Mouse (Mus musculus) lung, postnatal 4 days (tissue): Measurements from ENCODE around the gene Pde8b.

Experiments
- DNase-seq, 2 experiments: peaks; one replicate each; pipeline ENCODE4 v3.0.0; 2021

Gene Pde8b

GRCm38 (mm10) chr13:95249511-95250456, at the start of gene Pde8b:
Pde8b (minus strand) TSS chr13:95250336.
- DNase-seq, result peak; percentile 14 to 27

- no peak for DNase-seq
Observed at GRCm38 (mm10) chr13:95291983-95292382, 41.8 kb upstream of the Pde8b start.

DNA sequence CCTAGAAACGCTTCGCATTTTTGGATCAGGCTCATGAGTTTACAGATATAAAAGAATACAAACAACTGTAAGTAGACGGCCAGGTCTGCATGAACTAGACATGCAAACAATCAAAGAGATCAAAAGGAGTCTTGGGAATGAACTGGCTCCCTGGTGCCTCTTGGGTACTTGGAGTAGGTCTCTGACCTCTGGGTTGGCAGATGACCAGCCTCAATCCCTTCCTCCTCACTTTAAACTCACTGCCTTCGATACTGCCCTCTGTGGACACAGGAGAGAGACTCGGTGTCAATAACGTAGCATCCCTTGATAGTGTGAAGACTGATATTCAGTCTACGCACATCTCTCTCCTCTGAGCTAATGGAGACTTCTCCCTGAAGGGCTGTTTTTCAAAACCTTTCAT, 37.9 kb upstream of the Pde8b start:
- no peak for DNase-seq

- DNase-seq, result peak; percentile 80 to 84
Observed at GRCm38 (mm10) chr13:95286989-95287388, 36.9 kb upstream of the Pde8b start.

DNA sequence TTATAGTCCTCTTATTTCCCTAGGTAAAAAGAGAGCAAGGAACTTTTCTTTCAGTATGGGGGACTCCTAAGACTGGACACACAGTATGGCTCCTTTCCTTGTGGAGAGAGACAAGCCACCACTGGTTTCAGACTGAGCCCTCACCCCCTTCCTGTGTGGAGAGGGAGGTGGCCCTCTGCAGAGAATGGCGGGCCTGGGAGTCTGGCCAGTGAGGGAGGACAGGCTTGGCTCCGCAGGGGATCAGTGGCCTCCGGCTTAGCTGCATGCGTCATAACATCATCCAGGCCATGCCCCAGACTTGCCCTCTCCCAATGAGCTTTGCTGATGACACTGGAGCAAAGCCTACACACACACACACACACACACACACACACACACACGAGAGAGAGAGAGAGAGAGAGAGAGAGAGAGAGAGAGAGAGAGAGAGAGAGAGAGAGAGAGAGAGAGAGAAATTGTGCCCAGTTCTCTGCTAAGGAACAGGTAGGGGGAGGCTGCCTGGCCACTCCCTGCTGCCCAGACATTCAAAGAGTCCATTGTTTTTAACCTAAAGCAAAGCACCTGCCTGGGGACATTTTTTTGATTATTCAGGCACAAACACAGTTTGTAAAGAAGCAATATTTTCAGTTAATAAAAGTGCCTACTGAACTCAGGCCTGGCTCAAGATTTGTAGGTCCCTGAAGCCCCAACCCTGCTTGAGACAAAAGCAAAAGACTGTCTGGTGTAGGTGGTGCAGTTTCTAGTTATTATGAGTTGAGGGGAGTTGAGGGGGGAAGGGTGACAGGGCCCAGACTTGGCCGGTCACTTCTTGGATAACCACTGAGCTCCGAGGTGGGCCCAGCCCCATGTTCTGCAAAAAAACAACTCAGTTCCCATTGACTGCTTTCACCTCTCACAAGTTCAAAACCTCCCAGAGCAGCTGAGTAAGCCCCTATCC, 31.9 kb upstream of the Pde8b start:
- peak; percentile 26 to 45 for DNase-seq

DNA sequence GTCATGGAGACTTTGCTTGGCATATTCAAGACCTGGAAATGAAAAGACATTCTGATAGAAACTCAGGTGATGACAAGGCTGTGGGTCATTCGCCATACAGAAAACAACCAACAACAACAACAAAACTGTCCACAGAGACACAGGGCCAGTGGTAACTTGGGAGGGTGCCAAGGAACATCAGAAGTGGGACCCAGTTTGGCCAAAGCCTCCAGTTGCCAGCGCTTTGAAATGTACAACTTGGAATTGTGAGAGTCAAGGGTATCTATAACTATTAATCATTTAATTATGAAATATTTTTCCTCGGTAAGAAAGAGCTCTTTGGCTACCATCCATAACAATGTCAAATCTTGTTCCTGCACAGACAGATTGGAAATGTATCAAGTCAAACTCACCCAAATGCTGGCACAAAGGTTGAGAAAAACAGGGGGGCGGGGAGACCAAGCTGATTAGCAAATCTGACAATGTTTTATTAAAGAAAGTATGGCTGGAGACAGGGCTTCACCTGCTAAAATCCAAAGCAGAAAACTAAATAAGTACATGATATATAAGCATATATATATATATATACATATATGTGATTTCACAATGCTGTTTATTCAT, 28.4 kb upstream of the Pde8b start:
- DNase-seq, result no peak

GRCm38 (mm10) chr13:95264691-95265090, 14.6 kb upstream of the Pde8b start:
- no peak for DNase-seq

GRCm38 (mm10) chr13:95260886-95261789, 11.0 kb upstream of the Pde8b start:
- peak; percentile 17 to 27 for DNase-seq

DNA sequence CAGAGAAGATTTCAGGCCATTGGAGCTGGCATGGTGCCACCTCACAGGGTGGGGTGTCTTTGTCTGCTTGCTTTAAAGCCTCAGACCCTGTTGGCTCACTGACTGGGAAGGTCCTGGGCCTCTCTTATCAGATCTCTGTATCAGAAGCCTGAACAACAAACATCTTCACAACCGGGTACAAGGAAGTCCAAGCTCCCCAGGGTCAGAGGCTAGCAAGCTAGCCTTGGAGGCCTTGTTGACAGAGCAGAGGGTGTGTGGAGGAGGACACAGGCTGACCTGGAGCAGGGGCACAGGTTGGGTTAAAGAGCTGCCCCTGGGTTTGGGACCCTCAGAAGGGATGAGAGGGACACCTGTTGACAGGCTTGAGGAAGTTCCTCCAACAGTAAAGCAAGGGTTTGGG, 10.3 kb upstream of the Pde8b start:
- DNase-seq, result peak; percentile 13 to 39

GRCm38 (mm10) chr13:95257083-95257482, 6.9 kb upstream of the Pde8b start:
- no peak for DNase-seq

- no peak for DNase-seq
Observed at GRCm38 (mm10) chr13:95255083-95255482, 4.9 kb upstream of the Pde8b start.

DNA sequence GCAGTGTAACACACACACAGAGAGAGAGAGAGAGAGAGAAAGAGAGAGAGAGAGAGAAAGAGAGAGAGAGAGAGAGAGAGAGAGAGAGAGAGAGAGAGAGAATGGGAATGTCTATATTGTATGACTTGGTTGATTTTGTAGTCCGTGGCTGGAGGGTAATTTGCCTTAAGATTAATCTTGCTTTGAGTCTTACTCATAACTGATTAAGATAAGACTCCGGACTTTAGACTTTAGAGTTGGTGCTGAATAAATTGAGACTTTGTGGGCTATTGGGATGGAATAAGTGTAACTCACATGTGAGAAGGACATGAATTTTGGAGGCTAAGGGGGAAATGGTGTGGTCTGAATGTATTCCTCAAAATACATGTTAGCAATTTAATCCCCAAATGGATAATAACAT, 7.1 kb downstream of the Pde8b start:
- no peak for DNase-seq

GRCm38 (mm10) chr13:95237488-95237887, 12.6 kb downstream of the Pde8b start:
- DNase-seq, result no peak

- DNase-seq, result peak in 1 of 2 experiments; percentile 27
Observed at GRCm38 (mm10) chr13:95235261-95235660, 14.9 kb downstream of the Pde8b start.

DNA sequence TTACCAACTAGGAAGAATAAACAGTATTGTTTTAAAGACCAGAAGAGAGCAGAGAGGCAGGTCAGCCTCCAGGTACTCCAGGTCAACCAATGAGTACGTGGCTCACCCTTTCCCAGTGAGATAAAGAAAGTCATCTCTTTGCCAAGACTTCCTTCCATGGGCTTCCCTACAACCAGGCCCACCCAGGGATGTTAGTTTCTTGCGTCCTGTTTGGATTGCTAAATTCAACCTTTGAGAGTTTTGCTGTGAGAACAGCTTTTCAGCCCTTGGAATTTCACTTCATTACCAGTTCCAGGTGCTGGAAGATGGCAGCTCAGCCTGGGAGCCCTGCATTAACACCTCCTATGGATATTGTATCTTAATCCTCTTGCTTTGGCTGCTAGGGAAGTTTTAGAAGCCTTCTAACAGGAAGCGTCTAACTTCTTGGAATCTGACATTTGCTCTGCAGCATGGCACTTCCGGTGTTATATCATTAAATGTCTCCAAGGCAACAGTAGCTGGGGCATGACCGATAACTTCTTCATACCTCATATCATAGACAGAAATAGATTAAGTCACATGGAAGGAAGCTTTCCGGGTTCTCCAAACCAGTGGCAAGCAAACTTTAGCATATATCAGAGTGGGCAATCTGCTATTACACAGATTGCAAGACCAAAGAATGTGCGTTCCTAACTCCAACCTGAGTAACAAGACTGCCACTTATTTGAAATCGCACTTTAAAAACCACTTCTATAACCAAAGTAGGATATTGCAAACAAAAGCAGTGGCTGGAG, 18.6 kb downstream of the Pde8b start:
- DNase-seq, result no peak

GRCm38 (mm10) chr13:95230326-95230725, 19.8 kb downstream of the Pde8b start:
- no peak for DNase-seq

DNA sequence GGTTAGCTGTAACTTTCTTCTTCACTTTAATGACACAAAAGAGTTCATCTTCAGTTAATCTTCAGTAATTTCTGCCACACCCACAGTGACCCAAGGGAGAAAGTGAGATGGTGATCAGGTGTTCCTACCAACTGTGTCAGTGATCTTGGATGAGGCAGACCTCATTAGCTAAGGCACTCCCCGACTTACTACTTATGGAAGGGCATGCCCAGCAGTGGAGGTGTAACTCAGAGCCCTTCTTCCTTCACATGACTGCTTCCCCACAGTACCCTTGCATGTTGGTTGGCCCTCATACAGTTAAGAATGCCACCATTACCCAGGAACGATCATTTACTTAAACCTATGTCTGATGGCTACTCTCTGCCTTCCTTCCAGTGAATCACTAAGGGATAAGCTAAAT, 25.6 kb downstream of the Pde8b start:
- DNase-seq, result no peak

GRCm38 (mm10) chr13:95223427-95223772, 26.7 kb downstream of the Pde8b start:
- DNase-seq, result no peak

DNA sequence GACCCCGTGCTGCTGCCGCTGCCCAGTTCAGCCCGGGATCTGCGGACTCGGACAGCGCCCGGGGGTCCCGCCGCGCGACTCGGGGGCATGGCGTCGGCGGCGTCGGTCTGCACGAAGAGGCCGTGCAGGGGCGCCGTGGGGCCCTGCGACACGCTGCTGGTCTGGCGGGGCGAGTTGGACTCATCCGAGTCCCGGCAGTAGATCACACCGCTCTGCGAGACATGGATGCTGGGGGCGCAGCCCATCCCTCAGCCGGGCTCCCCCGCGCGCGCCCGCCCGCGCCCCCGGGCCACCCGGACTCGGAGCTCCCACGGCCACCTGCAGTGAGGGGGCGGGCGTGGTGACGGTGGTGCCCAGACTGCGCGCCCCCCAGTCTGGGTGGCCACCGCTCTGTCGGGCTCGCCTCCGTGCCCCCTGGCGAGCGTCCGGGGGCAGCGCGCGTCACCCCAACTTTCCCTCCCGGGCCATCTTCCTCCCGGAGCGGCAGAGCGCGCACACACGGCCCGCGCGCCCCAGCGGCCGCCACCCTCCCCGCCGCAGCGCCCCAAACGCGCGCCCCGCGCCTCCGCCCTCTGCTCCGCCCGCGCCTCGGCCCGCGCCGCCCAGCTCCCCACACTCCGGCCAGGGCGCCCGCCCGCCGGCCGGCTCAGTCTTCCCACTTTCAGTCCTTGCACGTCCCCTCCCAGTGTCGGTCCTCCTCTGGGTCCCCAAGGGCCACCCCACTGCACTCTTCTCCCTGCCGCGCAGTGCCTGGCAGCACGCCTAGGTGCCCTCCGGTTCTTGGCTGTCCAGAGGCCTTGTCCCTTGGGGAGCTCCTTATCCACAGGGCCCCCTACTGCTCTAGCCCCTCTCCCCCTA, 27.3 kb downstream of the Pde8b start:
- DNase-seq, result peak; percentile 64 to 81

GRCm38 (mm10) chr13:95221882-95222568, 28.1 kb downstream of the Pde8b start:
- DNase-seq, result no peak
